Mouse (Mus musculus) forebrain, embryonic 13.5 days (tissue): ENCODE data around the gene Slc16a4. TPM values are rescaled to one million over a fixed set of nuclear protein-coding genes. Genes with fewer than 3 reads are reported as not detected.

Experiments
- ATAC-seq: fragments of 200-750 bp; cut with Nextera tagmentation; 2 replicates; pipeline ENCODE4 v1.8.0; 2017
- H3K27ac ChIP-seq: fragments of 300-500 bp; sonication (generic); 2 replicates; pipeline ENCODE4 v1.5.1; 2015; ENCODE audit warnings: inconsistent platforms, mild to moderate bottlenecking, moderate library complexity
- H3K27me3 ChIP-seq: fragments of 300-500 bp; sonication (generic); 2 replicates; pipeline ENCODE4 v1.6.1; 2015; ENCODE audit warnings: mild to moderate bottlenecking, inconsistent platforms
- H3K36me3 ChIP-seq: fragments of 300-500 bp; sonication (generic); 2 replicates; pipeline ENCODE4 v1.6.1; 2015; ENCODE audit warnings: mild to moderate bottlenecking, inconsistent platforms; ENCODE audit not compliant: poor library complexity, severe bottlenecking
- H3K4me1 ChIP-seq: fragments of 300-500 bp; sonication (generic); 2 replicates; pipeline ENCODE4 v1.6.1; 2015; ENCODE audit warnings: inconsistent platforms
- H3K4me2 ChIP-seq: fragments of 300-500 bp; sonication (generic); 2 replicates; pipeline ENCODE4 v1.6.1; 2015; ENCODE audit warnings: inconsistent platforms, mild to moderate bottlenecking, moderate library complexity
- H3K4me3 ChIP-seq: fragments of 300-500 bp; sonication (generic); 2 replicates; pipeline ENCODE4 v1.5.1; 2015; ENCODE audit warnings: mild to moderate bottlenecking, inconsistent platforms
- H3K9ac ChIP-seq: fragments of 300-500 bp; sonication (generic); 2 replicates; pipeline ENCODE4 v1.6.1; 2015; ENCODE audit warnings: mild to moderate bottlenecking, inconsistent platforms
- H3K9me3 ChIP-seq: fragments of 300-500 bp; sonication (generic); replicated peaks from 2 replicates; pipeline ENCODE4 v1.6.1; 2016; ENCODE audit warnings: inconsistent platforms
- WGBS: fragments of 180-500 bp; shearing (Covaris S2); methylation state at CpG from one replicate; pipeline ENCODE4 v1.1.7; 2015; 5-methylcytosine and 5-hydroxymethylcytosine counted together
- polyA plus RNA-seq: library from polyadenylated mRNA; unstranded; fragments of >200 nt; fragmentation: Nextera tagmentation; extraction: Ambion mirVana; gene quantifications from 2 replicates; pipeline ENCODE4 v1.2.1, GENCODE M21; 2015

The Slc16a4 gene
- polyA plus RNA-seq, 1 experiment from 2014 or later: 2.4 TPM

GRCm38 (mm10) chr3:107345033-107345725 is 54.1 kb downstream of the Slc16a4 start:
- Histone ChIP-seq H3K9me3 (no peaks in the 10 kb centered on the region), H3K4me1 (peaks cover 7% of the 10 kb centered on the region; the same call in 1 of the 2 replicates), H3K4me2 (no peak overlapping the region), H3K4me3 (no peak overlapping the region), H3K27ac (no peak overlapping the region), H3K27me3 (peaks cover 8% of the 10 kb centered on the region; the same call in 1 of the 2 replicates), H3K9ac (no peak overlapping the region), H3K36me3 (no peaks in the 10 kb centered on the region)
- 32% methylated on average over 3 of the region's 3 CpGs for WGBS
- ATAC-seq: no peak

GRCm38 (mm10) chr3:107349006-107349405 is 58.0 kb downstream of the Slc16a4 start:
- Histone ChIP-seq H3K4me2 (no peak overlapping the region), H3K9ac (no peak overlapping the region), H3K36me3 (no peaks in the 10 kb centered on the region), H3K4me3 (no peak overlapping the region), H3K27ac (no peak overlapping the region), H3K4me1 (peaks cover 7% of the 10 kb centered on the region; the same call in 1 of the 2 replicates), H3K27me3 (peaks cover 13% of the 10 kb centered on the region; the same call in 1 of the 2 replicates), H3K9me3 (no peaks in the 10 kb centered on the region)
- WGBS: 79% methylated on average over 3 of the region's 3 CpGs
- no peak for ATAC-seq

- Histone ChIP-seq H3K9ac (no peak overlapping the region), H3K36me3 (no peaks in the 10 kb centered on the region), H3K4me1 (no peaks in the 10 kb centered on the region), H3K4me2 (no peak overlapping the region), H3K9me3 (no peaks in the 10 kb centered on the region), H3K4me3 (no peak overlapping the region), H3K27ac (no peak overlapping the region), H3K27me3 (peaks cover 22% of the 10 kb centered on the region)
- 70% methylated on average over 3 of the region's 3 CpGs for WGBS
- no peak for ATAC-seq
Observed at GRCm38 (mm10) chr3:107351706-107352105, 60.7 kb downstream of the Slc16a4 start.

GRCm38 (mm10) chr3:107355618-107356260 is 64.7 kb downstream of the Slc16a4 start:
- Histone ChIP-seq H3K9ac (no peak overlapping the region), H3K27ac (no peak overlapping the region), H3K4me3 (no peak overlapping the region), H3K4me1 (0 out of 2 replicates have a peak, but pooled peaks cover 7% of the 10 kb centered on the region), H3K36me3 (no peaks in the 10 kb centered on the region), H3K27me3 (peaks cover 21% of the 10 kb centered on the region), H3K4me2 (no peak overlapping the region), H3K9me3 (no peaks in the 10 kb centered on the region)
- WGBS: 90% methylated on average over 5 of the region's 6 CpGs
- no peak for ATAC-seq

- 0 out of 2 replicates have a peak, but pooled peaks cover 7% of the 10 kb centered on the region for H3K4me1 ChIP-seq
- peak; percentile 96 for ATAC-seq
- H3K27me3 ChIP-seq: peaks cover 21% of the 10 kb centered on the region
- H3K9me3 ChIP-seq: no peaks in the 10 kb centered on the region
- no peak overlapping the region for H3K27ac ChIP-seq
- no peak overlapping the region for H3K4me3 ChIP-seq
- H3K4me2 ChIP-seq: peak overlapping the region; percentile 28
- no peaks in the 10 kb centered on the region for H3K36me3 ChIP-seq
- no peak overlapping the region for H3K9ac ChIP-seq
- whole genome bisulfite sequencing: 2% methylated on average over 11 of the region's 11 CpGs
Observed at GRCm38 (mm10) chr3:107356964-107357441, 66.0 kb downstream of the Slc16a4 start.

- WGBS: 61% methylated on average over 3 of the region's 3 CpGs
- Histone ChIP-seq H3K36me3 (no peaks in the 10 kb centered on the region), H3K9ac (no peak overlapping the region), H3K27me3 (peaks cover 19% of the 10 kb centered on the region), H3K4me2 (no peak overlapping the region), H3K4me3 (no peak overlapping the region), H3K9me3 (no peaks in the 10 kb centered on the region), H3K4me1 (0 out of 2 replicates have a peak, but pooled peaks cover 7% of the 10 kb centered on the region), H3K27ac (no peak overlapping the region)
- ATAC-seq: 0 out of 2 replicates have a peak, but pooled peaks have one; percentile 16
Observed at GRCm38 (mm10) chr3:107357700-107358234, 66.7 kb downstream of the Slc16a4 start.

GRCm38 (mm10) chr3:107360341-107360740 is 69.3 kb downstream of the Slc16a4 start:
- no peak for ATAC-seq
- 86% methylated on average over 4 of the region's 4 CpGs for WGBS

More at GRCm38 (mm10) chr3:107360341-107360740, 69.3 kb downstream of the Slc16a4 start:
- no peaks in the 10 kb centered on the region for H3K9me3 ChIP-seq
- no peak overlapping the region for H3K4me2 ChIP-seq
- no peaks in the 10 kb centered on the region for H3K36me3 ChIP-seq
- H3K4me3 ChIP-seq: no peak overlapping the region
- H3K27me3 ChIP-seq: peaks cover 11% of the 10 kb centered on the region; the same call in 1 of the 2 replicates
- H3K27ac ChIP-seq: no peak overlapping the region
- no peak overlapping the region for H3K9ac ChIP-seq
- 0 out of 2 replicates have a peak, but pooled peaks cover 7% of the 10 kb centered on the region for H3K4me1 ChIP-seq

Other genes with a start within 250 kb of the Slc16a4 start
- 0.37 and 0.49 TPM in 2 replicates for gene Kcna2, start 190.1 kb upstream of the Slc16a4 start, polyA plus RNA-seq
- not detected in 2 replicates for gene Kcna10, start 108.2 kb upstream of the Slc16a4 start, polyA plus RNA-seq
- gene Cym, start 69.5 kb upstream of the Slc16a4 start, polyA plus RNA-seq: 0.35 TPM in 1 of 2 replicates, not detected in the other
- gene A630076J17Rik, start 60.6 kb upstream of the Slc16a4 start, polyA plus RNA-seq: not detected in 2 replicates
- 0.10 TPM in 1 of 2 replicates, not detected in the other for gene Prok1, start 51.5 kb upstream of the Slc16a4 start, polyA plus RNA-seq
- 227 and 246 TPM in 2 replicates for gene Lamtor5, start 12.4 kb upstream of the Slc16a4 start, polyA plus RNA-seq
- 14.8 and 15.4 TPM in 2 replicates for gene Rbm15, start 42.4 kb downstream of the Slc16a4 start, polyA plus RNA-seq
- gene Kcnc4, start 168.3 kb downstream of the Slc16a4 start, polyA plus RNA-seq: 0.25 and 0.38 TPM in 2 replicates
- 9.6 and 11.2 TPM in 2 replicates for gene Slc6a17, start 226.8 kb downstream of the Slc16a4 start, polyA plus RNA-seq